21 mouse cellular contexts compared by ENCODE assay signal in the genomic region with DNA sequence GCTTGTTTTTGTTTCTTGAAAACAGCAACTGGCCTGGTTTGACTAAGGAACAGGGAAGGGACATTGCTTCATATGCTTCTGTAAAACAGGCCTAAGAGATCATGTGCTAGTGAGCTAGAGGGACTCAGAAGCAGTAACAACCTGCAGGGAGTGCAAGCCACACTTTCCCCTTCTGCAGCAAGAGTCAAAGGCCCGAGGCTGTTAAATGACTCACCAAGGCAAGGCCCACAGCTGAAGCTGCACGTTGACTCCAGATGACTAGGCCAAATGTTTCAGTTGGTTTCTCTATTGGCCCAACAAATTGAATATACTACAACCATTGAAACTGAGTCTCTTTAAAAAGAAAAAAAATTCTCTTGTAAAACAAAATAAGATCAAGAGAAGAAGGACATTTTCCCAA.
DNase-seq lines count a peak whose midpoint lies in the region; TF ChIP-seq lines count a peak whose summit lies in the region.
"Had no signal": no experiment of that assay in that cellular context is flagged by ENCODE, and none has a peak within 500 bp of the region (broad histone marks: within the 10 kb centered on the region; RNA-seq: fewer than 3 reads in every experiment).

No protein-coding gene starts in this region.

- no peaks in the 10 kb centered on the region for H3K9me3 ChIP-seq in CH12.LX (replicated peaks; ENCODE audit: low read length)
- H3K9me3 ChIP-seq: embryonic facial prominence, embryonic 13.5 days; forebrain, embryonic 15.5 days; heart, embryonic 10.5 days; limb, embryonic 10.5 days; midbrain, embryonic 15.5 days had no signal

- no peak overlapping the region for H3K4me2 ChIP-seq in CH12.LX (ENCODE audit: insufficient read depth, low read depth, poor library complexity, severe bottlenecking)
- H3K4me2 ChIP-seq: embryonic facial prominence, embryonic 13.5 days; forebrain, embryonic 15.5 days; midbrain, embryonic 15.5 days had no signal

- no peak overlapping the region for H3K4me3 ChIP-seq in CH12.LX (replicated peaks in 1 of 3; ENCODE audit: low read depth in 2 of 3, low read length in 2 of 3, poor library complexity in 1 of 3)
- H3K4me3 ChIP-seq: embryonic facial prominence, embryonic 13.5 days; forebrain, embryonic 15.5 days; heart, embryonic 10.5 days; layer of hippocampus, adult 2 months; limb, embryonic 10.5 days; midbrain, embryonic 15.5 days; myocyte had no signal

- no peaks in the 10 kb centered on the region for H3K36me3 ChIP-seq in CH12.LX (replicated peaks in 1 of 2; ENCODE audit: control insufficient read depth in 1 of 2, insufficient read depth in 1 of 2, low read length in 1 of 2)
- H3K36me3 ChIP-seq: embryonic facial prominence, embryonic 13.5 days; forebrain, embryonic 15.5 days; heart, embryonic 10.5 days; limb, embryonic 10.5 days; midbrain, embryonic 15.5 days had no signal

- peaks cover 26 to 54% of the 10 kb centered on the region in 2 experiments for H3K4me1 ChIP-seq in CH12.LX (ENCODE audit: control insufficient read depth in 1 of 2, insufficient read depth in 2 of 2)
- H3K4me1 ChIP-seq: embryonic facial prominence, embryonic 13.5 days; midbrain, embryonic 15.5 days had no signal

- dilution Hi-C loops in CH12.LX (cut with MboI; ENCODE audit: extremely low pct_ligation_motif_present, extremely low pct_unique_long_range_greater_than_20kb, low sequenced_read_pairs), result no loop called here

- in situ Hi-C loops in CH12.LX (cut with MboI; ENCODE audit: low pct_ligation_motif_present, low pct_unique_long_range_greater_than_20kb, low sequenced_read_pairs), result loop anchor here (25.0 kb wide), 1 partner anchor 417 kb away; a partner anchor contains a TSS

- TF ChIP-seq EP300 in CH12.LX (IDR thresholded peaks at IDR 0.05; ENCODE audit: low read length), result peak; percentile 77

- intact Hi-C loops in heart, postnatal 36 days (cut with DNase I), result no loop called here

- no peaks in the 10 kb centered on the region for H3K27me3 ChIP-seq in CH12.LX (replicated peaks)
- H3K27me3 ChIP-seq: embryonic facial prominence, embryonic 13.5 days; forebrain, embryonic 15.5 days; midbrain, embryonic 15.5 days had no signal

- no peak overlapping the region for H3K9ac ChIP-seq in CH12.LX (ENCODE audit: insufficient read depth, low read depth)
- H3K9ac ChIP-seq: embryonic facial prominence, embryonic 13.5 days; forebrain, embryonic 15.5 days; midbrain, embryonic 15.5 days had no signal

- TF ChIP-seq CTCF in CH12.LX (conservative IDR thresholded peaks at IDR 0.05 in 1 of 2, IDR thresholded peaks at IDR 0.05 in 1 of 2; ENCODE audit: low read depth in 2 of 2, low read length in 2 of 2), result no peak

- no peaks in the 10 kb centered on the region for H3K79me2 ChIP-seq in CH12.LX (replicated peaks; ENCODE audit: control insufficient read depth, extremely low read depth, insufficient read depth, poor library complexity, severe bottlenecking)

- TF ChIP-seq RAD21 in CH12.LX (IDR thresholded peaks at IDR 0.05; ENCODE audit: low read depth, low read length), result no peak; the same call in 1 of the 2 replicates

- peak; percentile 91 for DNase-seq in heart, adult 11 months
- no peak for DNase-seq in heart, postnatal 36 days
- DNase-seq in 3T3-L1 (ENCODE audit: low read depth, low spot score) (peak; percentile 96), CH12.LX (ENCODE audit: extremely low read depth) (peak; percentile 77)
- peak; percentile 46 for DNase-seq in fibroblast of lung, adult 2 months (ENCODE audit: low read depth)
- DNase-seq in right cerebral cortex, postnatal 10 days (ENCODE audit: low spot score in 2 of 2), result no peak
- no peak for DNase-seq in layer of hippocampus, postnatal 10 days (ENCODE audit: low spot score in 2 of 2)
- DNase-seq: cerebellum, postnatal 10 days; kidney, adult 2 months; kidney, postnatal 14 days; lung, adult 18-20 months; right cerebral cortex, postnatal 25 days; thymus, adult 18-20 months; thymus, postnatal 4 days had no signal

- no peak for TF ChIP-seq POLR2A in CH12.LX (IDR thresholded peaks at IDR 0.05; ENCODE audit: low read depth, low read length)

- no peak overlapping the region for H3K27ac ChIP-seq in CH12.LX (ENCODE audit: insufficient read depth, low read depth)
- H3K27ac ChIP-seq: embryonic facial prominence, embryonic 13.5 days; forebrain, embryonic 15.5 days; heart, embryonic 10.5 days; layer of hippocampus, adult 2 months; limb, embryonic 10.5 days; midbrain, embryonic 15.5 days had no signal

TF ChIP-seq in CH12.LX, 34 proteins besides CTCF, POLR2A, EP300 and RAD21:
- TF ChIP-seq ZMIZ1 (IDR thresholded peaks at IDR 0.05; ENCODE audit: low read depth, low read length) (no peak), MXI1 (IDR thresholded peaks at IDR 0.05; ENCODE audit: low read depth, low read length) (peak; percentile 57; the same call in 1 of the 2 replicates), MAFK (IDR thresholded peaks at IDR 0.05; ENCODE audit: insufficient replicate concordance, low read length) (peak; percentile 24; the same call in 1 of the 2 replicates), CHD2 (IDR thresholded peaks at IDR 0.05; ENCODE audit: low read length) (no peak), ZC3H11A (IDR thresholded peaks at IDR 0.05; ENCODE audit: low read depth, low read length) (no peak), JUN (IDR thresholded peaks at IDR 0.05; ENCODE audit: insufficient read depth, low read depth, low read length) (peak; percentile 44; the same call in 1 of the 2 replicates), TBP (conservative IDR thresholded peaks at IDR 0.05; ENCODE audit: low read depth, low read length) (no peak), ZNF384 (IDR thresholded peaks at IDR 0.05; ENCODE audit: low read depth, low read length) (no peak), ELF1 (IDR thresholded peaks at IDR 0.05; ENCODE audit: low read depth, low read length) (0 out of 2 replicates have a peak, but pooled peaks have one; percentile 13), NELFE (IDR thresholded peaks at IDR 0.05; ENCODE audit: low read depth, low read length) (no peak), JUND (conservative IDR thresholded peaks at IDR 0.05; ENCODE audit: low read depth, low read length) (peak; percentile 66), MAX (IDR thresholded peaks at IDR 0.05; ENCODE audit: low read length) (peak; percentile 74), ETS1 (conservative IDR thresholded peaks at IDR 0.05; ENCODE audit: low read depth, low read length) (peak; percentile 91), GABPA (IDR thresholded peaks at IDR 0.05; ENCODE audit: insufficient replicate concordance, low read depth, low read length) (no peak), IRF4 (IDR thresholded peaks at IDR 0.05; ENCODE audit: low read depth, low read length) (peak; percentile 91), PAX5 (IDR thresholded peaks at IDR 0.05; ENCODE audit: low read length) (no peak), MEF2A (IDR thresholded peaks at IDR 0.05; ENCODE audit: borderline replicate concordance, low read depth, low read length) (no peak), POLR2AphosphoS2 (IDR thresholded peaks at IDR 0.05; ENCODE audit: low read depth, low read length) (no peak), KAT2A (IDR thresholded peaks at IDR 0.05; ENCODE audit: insufficient replicate concordance, low read length) (no peak), UBTF (IDR thresholded peaks at IDR 0.05; ENCODE audit: low read depth, low read length) (0 out of 2 replicates have a peak, but pooled peaks have one; percentile 32), MYC (IDR thresholded peaks at IDR 0.05; ENCODE audit: low read depth, low read length) (peak; percentile 84), TCF12 (IDR thresholded peaks at IDR 0.05; ENCODE audit: low read depth, low read length) (peak; percentile 66; the same call in 1 of the 2 replicates), ZKSCAN1 (IDR thresholded peaks at IDR 0.05; ENCODE audit: borderline replicate concordance, low read depth, low read length) (no peak), RCOR1 (conservative IDR thresholded peaks at IDR 0.05; ENCODE audit: low read depth, low read length) (peak; percentile 54; the same call in 1 of the 2 replicates), BHLHE40 (IDR thresholded peaks at IDR 0.05; ENCODE audit: low read depth, low read length) (peak; percentile 90), E2F4 (IDR thresholded peaks at IDR 0.05; ENCODE audit: insufficient replicate concordance, low read depth, low read length) (no peak), SMC3 (IDR thresholded peaks at IDR 0.05; ENCODE audit: low read depth, low read length) (peak; percentile 3; the same call in 1 of the 2 replicates)

Comparison
In these comparisons a context has a peak if more than half of its experiments do, and no peak if none do; other contexts are left out.
1. DNase-seq: peak in heart, adult 11 months (single experiment), 3T3-L1 (single experiment), CH12.LX (single experiment) and fibroblast of lung, adult 2 months (single experiment); none in heart, postnatal 36 days (0 of 2), right cerebral cortex, postnatal 10 days (0 of 2) and layer of hippocampus, postnatal 10 days (0 of 2).